Mouse (Mus musculus) CH12.LX (cell line): ENCODE measurements around the gene Tmem204.
A peak's percentile ranks its signal among the peaks of the same experiment; 100 is the strongest.

Experiments
- CTCF ChIP-seq, 2 experiments: IDR thresholded peaks in 1 of 2; conservative IDR thresholded peaks in 1 of 2; 2 replicates each; pipeline ENCODE4 v1.5.1; 2011 to 2012; ENCODE audit warnings: low read depth in 2 of 2, low read length in 2 of 2, improper control_type of control experiment in 1 of 2, inconsistent platforms in 1 of 2, mild to moderate bottlenecking in 1 of 2, moderate library complexity in 1 of 2
- JUND ChIP-seq: conservative IDR thresholded peaks from 2 replicates; pipeline ENCODE4 v1.6.1; 2011; ENCODE audit warnings: low read depth, low read length, improper control_type of control experiment
- MAFK ChIP-seq: IDR thresholded peaks from 2 replicates; pipeline ENCODE4 v1.6.1; 2011; ENCODE audit warnings: low read length, improper control_type of control experiment; ENCODE audit not compliant: insufficient replicate concordance
- MXI1 ChIP-seq: IDR thresholded peaks from 2 replicates; pipeline ENCODE4 v1.6.1; 2011; ENCODE audit warnings: mild to moderate bottlenecking, low read depth, low read length, improper control_type of control experiment
- PAX5 ChIP-seq: IDR thresholded peaks from 2 replicates; pipeline ENCODE4 v1.6.1; 2012; ENCODE audit warnings: low read length, inconsistent platforms, mixed read lengths
- POLR2A ChIP-seq: IDR thresholded peaks from 2 replicates; pipeline ENCODE4 v1.6.1; 2011; ENCODE audit warnings: low read depth, mild to moderate bottlenecking, improper control_type of control experiment, low read length
- RCOR1 ChIP-seq: conservative IDR thresholded peaks from 2 replicates; pipeline ENCODE4 v1.6.1; 2012; ENCODE audit warnings: low read depth, mild to moderate bottlenecking, inconsistent platforms, low read length, improper control_type of control experiment
- SMC3 ChIP-seq: IDR thresholded peaks from 2 replicates; pipeline ENCODE4 v1.6.1; 2011; ENCODE audit warnings: low read depth, low read length, improper control_type of control experiment
- USF2 ChIP-seq: conservative IDR thresholded peaks from 2 replicates; pipeline ENCODE4 v1.6.1; 2011; ENCODE audit warnings: low read depth, low read length, improper control_type of control experiment

DNA sequence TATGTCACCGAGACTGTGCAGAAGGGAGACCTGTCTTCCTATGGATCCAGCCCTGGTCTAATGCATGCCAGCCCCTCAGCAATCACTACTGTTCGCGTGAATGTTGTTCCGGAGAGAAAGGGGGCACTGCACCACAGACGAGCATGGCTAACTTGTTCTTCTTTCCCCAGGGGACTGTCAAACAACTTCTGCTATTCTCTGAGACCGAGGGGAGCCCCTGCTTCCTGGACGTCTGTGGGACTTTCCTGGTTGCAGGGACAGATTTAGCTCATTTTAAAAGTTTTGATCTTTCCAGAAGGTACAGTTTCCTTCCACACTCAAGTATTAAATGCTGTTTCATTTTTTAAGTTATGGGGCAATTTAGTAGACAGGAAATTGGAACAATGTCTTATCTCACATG lies 38.5 kb downstream of the Tmem204 start:
- TF ChIP-seq CTCF (conservative IDR thresholded peaks at IDR 0.05 in 1 of 2, IDR thresholded peaks at IDR 0.05 in 1 of 2; ENCODE audit: low read depth in 2 of 2, low read length in 2 of 2), result no peak
- TF ChIP-seq MAFK, result no peak
- peak; percentile 36; the same call in 1 of the 2 replicates for TF ChIP-seq MXI1
- no peak for TF ChIP-seq PAX5
- no peak for TF ChIP-seq JUND
- TF ChIP-seq RCOR1, result no peak
- TF ChIP-seq USF2, result no peak
- no peak; the same call in 1 of the 2 replicates for TF ChIP-seq POLR2A
- TF ChIP-seq SMC3, result no peak
